Mouse (Mus musculus): ENCODE measurements at regions not wholly inside any gene's neighbourhood (a gene's known extent, or its start where the extent isn't known, plus 50 kb on each side); places are given as distances from the start of the nearest gene placed in this dataset.
A peak's percentile ranks its signal among the peaks of the same experiment; 100 is the strongest.

DNA sequence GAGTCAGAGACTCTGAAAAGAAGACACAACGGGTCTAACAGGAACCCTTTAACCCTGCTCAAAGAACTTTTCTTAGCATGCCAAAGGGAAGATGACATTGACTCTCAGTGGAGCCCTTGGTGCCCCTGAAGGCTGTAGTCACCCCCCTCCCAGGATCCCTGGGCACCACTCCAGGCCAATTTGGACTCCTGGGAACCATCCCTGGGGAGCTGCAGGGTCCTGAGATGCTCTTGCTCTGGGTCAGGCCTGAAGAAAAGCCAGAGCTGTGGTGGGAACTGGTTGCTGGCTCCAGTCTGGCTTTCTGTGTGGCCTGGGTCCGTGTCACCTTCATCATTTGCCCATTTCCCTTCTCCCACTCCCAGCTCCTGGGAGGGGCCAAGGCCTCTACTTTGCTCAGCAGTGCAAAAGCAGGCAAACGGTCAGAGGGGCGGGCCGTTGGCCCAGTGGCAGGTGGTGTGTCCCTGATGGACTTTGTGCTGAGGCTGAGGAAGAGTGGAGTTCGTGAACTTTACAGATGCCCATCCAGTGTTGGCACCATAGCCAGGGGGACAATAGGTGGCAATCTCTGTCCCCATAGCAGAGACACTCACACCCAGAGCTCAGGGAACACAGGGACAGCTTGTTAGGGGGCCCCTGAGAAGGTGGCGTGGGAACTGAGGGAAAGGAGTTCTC, 69.1 kb upstream of the Ccnd1 start:
- Histone ChIP-seq H3K27me3 (ENCODE audit: control insufficient read depth, insufficient read depth, low read length) (no peaks in the 10 kb centered on the region; the same call in 1 of the 2 replicates), H3K9me3 (ENCODE audit: control insufficient read depth, low read length) (no peaks in the 10 kb centered on the region), H3K9ac (ENCODE audit: low read length) (no peak overlapping the region), H3K36me3 (ENCODE audit: control insufficient read depth, insufficient read depth, low read length) (no peaks in the 10 kb centered on the region), H3K4me3 (ENCODE audit: control insufficient read depth in 1 of 2, insufficient read depth in 1 of 2, low read depth in 1 of 2, low read length in 2 of 2) (no peak overlapping the region), H3K4me2 (ENCODE audit: low read length) (no peak overlapping the region), H3K4me1 (ENCODE audit: control insufficient read depth in 2 of 2, insufficient read depth in 2 of 2, low read length in 2 of 2) (no peaks in the 10 kb centered on the region), H3K27ac (replicated peaks in 1 of 2; ENCODE audit: control insufficient read depth in 1 of 2, insufficient read depth in 1 of 2, low read depth in 2 of 2, low read length in 2 of 2) (no peak overlapping the region)
- ATAC-seq (ENCODE audit: insufficient number of reproducible peaks, insufficient read depth, low FRiP score, low read depth) = no peak
- 70% methylated on average over 7 of the region's 7 CpGs for WGBS

DNA sequence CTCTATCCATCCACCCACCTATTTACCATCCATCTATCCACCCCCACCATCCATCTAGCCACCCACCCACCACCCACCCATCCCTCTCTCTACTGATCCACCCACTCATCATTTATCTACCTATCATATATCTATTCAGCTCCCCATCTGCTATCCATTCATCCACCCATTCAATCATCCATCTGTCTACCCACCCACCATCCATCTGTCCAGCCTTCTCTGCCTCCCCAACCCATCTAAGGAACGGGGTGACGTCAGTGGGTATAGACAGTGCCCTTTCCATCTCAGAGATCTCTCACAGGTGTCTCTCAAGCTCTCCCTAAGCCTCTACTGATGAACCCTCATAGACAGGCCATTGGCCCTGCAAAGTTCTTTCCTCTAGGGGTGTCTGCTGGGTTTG, 67.5 kb upstream of the Ccnd1 start:
- Histone ChIP-seq H3K4me3 (ENCODE audit: control insufficient read depth in 1 of 2, insufficient read depth in 1 of 2, low read depth in 1 of 2, low read length in 2 of 2) (no peak overlapping the region), H3K36me3 (ENCODE audit: control insufficient read depth, insufficient read depth, low read length) (no peaks in the 10 kb centered on the region), H3K27me3 (ENCODE audit: control insufficient read depth, insufficient read depth, low read length) (no peaks in the 10 kb centered on the region), H3K9me3 (ENCODE audit: control insufficient read depth, low read length) (no peaks in the 10 kb centered on the region), H3K4me1 (ENCODE audit: control insufficient read depth in 2 of 2, insufficient read depth in 2 of 2, low read length in 2 of 2) (no peaks in the 10 kb centered on the region), H3K9ac (ENCODE audit: low read length) (no peak overlapping the region), H3K4me2 (ENCODE audit: low read length) (no peak overlapping the region), H3K27ac (replicated peaks in 1 of 2; ENCODE audit: control insufficient read depth in 1 of 2, insufficient read depth in 1 of 2, low read depth in 2 of 2, low read length in 2 of 2) (no peak overlapping the region)
- ATAC-seq (ENCODE audit: insufficient number of reproducible peaks, insufficient read depth, low FRiP score, low read depth) = no peak
- WGBS = 79% methylated on average over 2 of the region's 2 CpGs

DNA sequence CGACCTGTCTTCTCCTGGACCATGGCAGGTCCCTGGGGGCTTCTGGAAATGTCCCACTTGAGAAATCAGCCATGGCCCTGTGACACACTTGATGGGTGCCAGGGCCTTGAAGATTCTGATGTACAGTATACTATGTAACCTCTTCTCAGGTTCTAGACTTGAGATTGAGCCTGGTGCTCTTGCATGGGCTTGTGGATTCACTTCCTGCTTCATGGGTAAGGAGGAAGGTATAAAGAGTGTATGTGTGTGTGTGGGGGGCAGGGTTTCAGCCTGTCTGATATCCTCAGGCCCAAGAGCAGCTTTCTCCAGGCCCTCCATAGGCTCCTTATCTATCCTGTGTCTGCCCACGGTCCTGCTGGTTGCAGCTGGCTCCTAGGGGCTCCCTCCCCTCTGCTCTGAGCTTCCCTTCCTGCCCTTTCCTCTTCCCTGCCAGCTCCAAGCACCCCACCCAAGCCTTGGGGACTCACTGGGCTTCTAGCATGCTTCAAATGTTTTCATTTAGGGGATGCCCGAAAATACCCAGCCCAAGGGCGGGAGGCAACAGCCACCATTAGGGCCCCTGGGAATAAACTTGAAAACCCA, 61.9 kb upstream of the Ccnd1 start:
- Histone ChIP-seq H3K9ac (ENCODE audit: low read length) (no peak overlapping the region), H3K4me2 (ENCODE audit: low read length) (no peak overlapping the region), H3K36me3 (ENCODE audit: control insufficient read depth, insufficient read depth, low read length) (no peaks in the 10 kb centered on the region), H3K4me3 (ENCODE audit: control insufficient read depth in 1 of 2, insufficient read depth in 1 of 2, low read depth in 1 of 2, low read length in 2 of 2) (no peak overlapping the region), H3K9me3 (ENCODE audit: control insufficient read depth, low read length) (no peaks in the 10 kb centered on the region), H3K27ac (replicated peaks in 1 of 2; ENCODE audit: control insufficient read depth in 1 of 2, insufficient read depth in 1 of 2, low read depth in 2 of 2, low read length in 2 of 2) (no peak overlapping the region), H3K4me1 (ENCODE audit: control insufficient read depth in 2 of 2, insufficient read depth in 2 of 2, low read length in 2 of 2) (peaks cover 8 to 17% of the 10 kb centered on the region in 2 experiments), H3K27me3 (ENCODE audit: control insufficient read depth, insufficient read depth, low read length) (no peaks in the 10 kb centered on the region)
- no peak for ATAC-seq (ENCODE audit: insufficient number of reproducible peaks, insufficient read depth, low FRiP score, low read depth)
- 30% methylated on average over 4 of the region's 4 CpGs for WGBS

DNA sequence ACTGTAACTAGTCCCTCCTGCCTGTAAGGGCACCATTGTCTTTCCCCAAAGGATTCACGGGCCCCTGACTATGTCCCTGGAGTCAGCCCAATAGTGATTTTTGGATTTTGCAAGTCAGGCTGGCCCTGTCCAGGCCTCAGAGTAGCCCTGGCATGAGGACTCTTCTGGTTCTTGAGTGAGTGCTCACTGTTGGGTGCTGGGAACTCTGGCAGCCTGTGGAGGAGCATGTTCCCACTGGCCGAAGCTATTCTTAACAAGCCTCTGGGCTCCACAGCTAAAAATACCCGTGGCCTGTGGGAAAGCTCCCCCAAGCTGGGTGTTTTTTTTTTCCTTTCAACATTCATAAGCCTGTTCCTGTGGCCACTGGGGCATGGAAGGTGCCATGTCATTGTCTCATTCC, 60.0 kb upstream of the Ccnd1 start:
- Histone ChIP-seq H3K36me3 (ENCODE audit: control insufficient read depth, insufficient read depth, low read length) (no peaks in the 10 kb centered on the region), H3K27ac (replicated peaks in 1 of 2; ENCODE audit: control insufficient read depth in 1 of 2, insufficient read depth in 1 of 2, low read depth in 2 of 2, low read length in 2 of 2) (no peak overlapping the region), H3K4me3 (ENCODE audit: control insufficient read depth in 1 of 2, insufficient read depth in 1 of 2, low read depth in 1 of 2, low read length in 2 of 2) (no peak overlapping the region), H3K9me3 (ENCODE audit: control insufficient read depth, low read length) (no peaks in the 10 kb centered on the region), H3K27me3 (ENCODE audit: control insufficient read depth, insufficient read depth, low read length) (no peaks in the 10 kb centered on the region), H3K9ac (ENCODE audit: low read length) (no peak overlapping the region), H3K4me1 (ENCODE audit: control insufficient read depth in 2 of 2, insufficient read depth in 2 of 2, low read length in 2 of 2) (peaks cover 8 to 17% of the 10 kb centered on the region in 2 experiments), H3K4me2 (ENCODE audit: low read length) (no peak overlapping the region)
- ATAC-seq (ENCODE audit: insufficient number of reproducible peaks, insufficient read depth, low FRiP score, low read depth) = no peak
- WGBS = 36% methylated on average over 3 of the region's 3 CpGs

DNA sequence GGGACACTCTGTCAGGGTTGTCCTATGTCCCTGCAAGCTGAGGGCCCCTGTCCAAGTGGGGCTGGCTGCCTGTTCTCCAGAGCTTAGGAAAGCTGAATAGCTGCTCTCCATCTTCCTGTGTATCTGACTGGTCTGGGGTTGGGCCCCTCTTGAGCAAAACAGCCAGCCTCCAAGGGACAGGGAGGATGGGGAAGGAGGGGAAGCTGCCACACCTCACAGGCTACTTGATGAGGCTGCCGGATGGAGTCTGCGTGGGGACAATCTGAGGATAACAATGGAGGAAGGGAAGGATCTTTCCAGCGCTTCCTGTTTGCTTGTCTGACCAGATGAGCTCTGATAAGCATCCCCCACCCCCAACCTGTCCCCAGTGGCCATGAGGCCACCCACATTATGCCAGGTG, 57.1 kb upstream of the Ccnd1 start:
- H3K9me3 ChIP-seq (ENCODE audit: control insufficient read depth, low read length) = no peaks in the 10 kb centered on the region
- H3K4me1 ChIP-seq (ENCODE audit: control insufficient read depth in 2 of 2, insufficient read depth in 2 of 2, low read length in 2 of 2) = peaks cover 8 to 17% of the 10 kb centered on the region in 2 experiments
- H3K9ac ChIP-seq (ENCODE audit: low read length) = no peak overlapping the region
- no peak overlapping the region for H3K27ac ChIP-seq (replicated peaks in 1 of 2; ENCODE audit: control insufficient read depth in 1 of 2, insufficient read depth in 1 of 2, low read depth in 2 of 2, low read length in 2 of 2)
- no peaks in the 10 kb centered on the region for H3K27me3 ChIP-seq (ENCODE audit: control insufficient read depth, insufficient read depth, low read length)
- H3K36me3 ChIP-seq (ENCODE audit: control insufficient read depth, insufficient read depth, low read length) = no peaks in the 10 kb centered on the region
- peak; percentile 57; the same call in 1 of the 2 replicates for ATAC-seq (ENCODE audit: insufficient number of reproducible peaks, insufficient read depth, low FRiP score, low read depth)
- no peak overlapping the region for H3K4me3 ChIP-seq (ENCODE audit: control insufficient read depth in 1 of 2, insufficient read depth in 1 of 2, low read depth in 1 of 2, low read length in 2 of 2)
- H3K4me2 ChIP-seq (ENCODE audit: low read length) = no peak overlapping the region
- 37% methylated on average over 3 of the region's 3 CpGs for WGBS

DNA sequence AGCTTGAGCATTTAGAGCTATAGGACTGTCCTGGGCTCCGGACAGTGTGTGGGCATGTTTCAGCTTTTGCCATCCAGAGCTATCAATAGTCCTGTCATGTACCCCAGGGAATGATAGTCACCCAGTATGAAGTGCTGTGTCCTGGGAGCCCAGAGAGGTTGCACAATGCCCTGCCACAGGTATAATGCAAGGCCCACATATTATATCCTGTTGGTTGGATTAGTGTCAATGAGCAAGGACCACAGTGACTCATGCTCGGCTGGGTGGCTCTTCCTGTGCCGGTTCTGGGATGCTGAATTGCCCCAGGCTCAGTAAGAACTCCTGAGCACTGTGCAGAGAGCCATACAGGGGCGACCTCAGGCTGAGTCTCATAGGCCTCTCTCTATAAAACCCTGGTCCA, 54.5 kb upstream of the Ccnd1 start:
- Histone ChIP-seq H3K9me3 (ENCODE audit: control insufficient read depth, low read length) (no peaks in the 10 kb centered on the region), H3K4me1 (ENCODE audit: control insufficient read depth in 2 of 2, insufficient read depth in 2 of 2, low read length in 2 of 2) (peaks cover 0 to 8% of the 10 kb centered on the region in 2 experiments; a peak in 3 of 4 replicates), H3K4me3 (ENCODE audit: control insufficient read depth in 1 of 2, insufficient read depth in 1 of 2, low read depth in 1 of 2, low read length in 2 of 2) (no peak overlapping the region), H3K36me3 (ENCODE audit: control insufficient read depth, insufficient read depth, low read length) (no peaks in the 10 kb centered on the region), H3K4me2 (ENCODE audit: low read length) (no peak overlapping the region), H3K27me3 (ENCODE audit: control insufficient read depth, insufficient read depth, low read length) (no peaks in the 10 kb centered on the region), H3K9ac (ENCODE audit: low read length) (no peak overlapping the region), H3K27ac (replicated peaks in 1 of 2; ENCODE audit: control insufficient read depth in 1 of 2, insufficient read depth in 1 of 2, low read depth in 2 of 2, low read length in 2 of 2) (no peak overlapping the region)
- 76% methylated on average over 4 of the region's 4 CpGs for WGBS
- no peak for ATAC-seq (ENCODE audit: insufficient number of reproducible peaks, insufficient read depth, low FRiP score, low read depth)

DNA sequence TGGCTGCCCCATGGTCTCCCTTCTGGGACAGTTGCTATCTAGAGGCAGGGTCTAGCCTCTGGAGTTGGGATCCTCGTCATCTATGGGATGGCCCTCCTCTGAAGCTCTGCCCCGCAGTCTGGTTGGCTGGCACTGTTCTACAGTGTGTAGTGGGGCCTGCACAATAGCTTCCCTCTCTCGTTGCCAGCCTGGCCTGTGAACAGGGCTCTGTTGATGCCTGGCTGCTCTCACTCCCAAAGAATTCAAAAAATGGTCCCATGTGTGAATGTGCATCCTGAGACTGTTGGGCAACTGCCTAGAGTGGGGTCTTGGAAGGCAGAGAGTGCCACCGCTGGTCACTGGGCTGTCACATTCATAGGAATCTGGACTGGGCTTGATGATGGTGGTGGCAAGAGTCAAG, 53.8 kb upstream of the Ccnd1 start:
- Histone ChIP-seq H3K27me3 (ENCODE audit: control insufficient read depth, insufficient read depth, low read length) (no peaks in the 10 kb centered on the region), H3K36me3 (ENCODE audit: control insufficient read depth, insufficient read depth, low read length) (no peaks in the 10 kb centered on the region), H3K4me1 (ENCODE audit: control insufficient read depth in 2 of 2, insufficient read depth in 2 of 2, low read length in 2 of 2) (peaks cover 0 to 8% of the 10 kb centered on the region in 2 experiments; a peak in 3 of 4 replicates), H3K9me3 (ENCODE audit: control insufficient read depth, low read length) (no peaks in the 10 kb centered on the region), H3K4me3 (ENCODE audit: control insufficient read depth in 1 of 2, insufficient read depth in 1 of 2, low read depth in 1 of 2, low read length in 2 of 2) (no peak overlapping the region), H3K9ac (ENCODE audit: low read length) (no peak overlapping the region), H3K27ac (replicated peaks in 1 of 2; ENCODE audit: control insufficient read depth in 1 of 2, insufficient read depth in 1 of 2, low read depth in 2 of 2, low read length in 2 of 2) (no peak overlapping the region), H3K4me2 (ENCODE audit: low read length) (no peak overlapping the region)
- no peak for ATAC-seq (ENCODE audit: insufficient number of reproducible peaks, insufficient read depth, low FRiP score, low read depth)
- 71% methylated on average over 4 of the region's 4 CpGs for WGBS

DNA sequence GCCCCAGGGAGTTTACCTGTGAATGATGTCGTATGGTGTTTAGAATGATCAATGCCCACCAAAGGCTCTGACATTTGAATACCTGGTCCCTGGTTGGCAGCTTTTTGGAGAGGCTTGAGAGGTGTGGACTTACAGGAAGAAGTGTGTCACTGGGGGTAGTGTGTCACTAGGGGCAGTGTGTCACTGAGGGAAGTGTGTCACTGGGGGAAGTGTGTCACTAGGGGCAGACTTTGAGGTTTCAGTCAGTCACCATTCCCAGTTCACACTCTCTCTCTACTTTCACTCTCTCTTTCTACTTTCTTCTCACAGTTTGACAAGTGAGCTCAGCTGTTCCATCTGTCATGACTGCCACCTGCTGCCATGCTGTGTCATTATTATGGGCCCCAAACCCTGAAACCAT, 52.0 kb upstream of the Ccnd1 start:
- Histone ChIP-seq H3K9ac (ENCODE audit: low read length) (no peak overlapping the region), H3K4me1 (ENCODE audit: control insufficient read depth in 2 of 2, insufficient read depth in 2 of 2, low read length in 2 of 2) (peaks cover 0 to 3% of the 10 kb centered on the region in 2 experiments; a peak in 1 of 4 replicates), H3K27ac (replicated peaks in 1 of 2; ENCODE audit: control insufficient read depth in 1 of 2, insufficient read depth in 1 of 2, low read depth in 2 of 2, low read length in 2 of 2) (no peak overlapping the region), H3K9me3 (ENCODE audit: control insufficient read depth, low read length) (no peaks in the 10 kb centered on the region), H3K27me3 (ENCODE audit: control insufficient read depth, insufficient read depth, low read length) (no peaks in the 10 kb centered on the region), H3K4me3 (ENCODE audit: control insufficient read depth in 1 of 2, insufficient read depth in 1 of 2, low read depth in 1 of 2, low read length in 2 of 2) (no peak overlapping the region), H3K36me3 (ENCODE audit: control insufficient read depth, insufficient read depth, low read length) (no peaks in the 10 kb centered on the region), H3K4me2 (ENCODE audit: low read length) (no peak overlapping the region)
- WGBS = 79% methylated on average over 1 of the region's 1 CpGs
- no peak for ATAC-seq (ENCODE audit: insufficient number of reproducible peaks, insufficient read depth, low FRiP score, low read depth)

All from heart, embryonic 14.5 days (tissue).